Mouse (Mus musculus): ENCODE measurements around the gene Gpr31b. TPM values are rescaled to one million over a fixed set of nuclear protein-coding genes. Genes with fewer than 3 reads are reported as not detected.

Gpr31b gene
- not detected in 2 replicates for polyA plus RNA-seq (2012; ENCODE audit: low replicate concordance)

DNA sequence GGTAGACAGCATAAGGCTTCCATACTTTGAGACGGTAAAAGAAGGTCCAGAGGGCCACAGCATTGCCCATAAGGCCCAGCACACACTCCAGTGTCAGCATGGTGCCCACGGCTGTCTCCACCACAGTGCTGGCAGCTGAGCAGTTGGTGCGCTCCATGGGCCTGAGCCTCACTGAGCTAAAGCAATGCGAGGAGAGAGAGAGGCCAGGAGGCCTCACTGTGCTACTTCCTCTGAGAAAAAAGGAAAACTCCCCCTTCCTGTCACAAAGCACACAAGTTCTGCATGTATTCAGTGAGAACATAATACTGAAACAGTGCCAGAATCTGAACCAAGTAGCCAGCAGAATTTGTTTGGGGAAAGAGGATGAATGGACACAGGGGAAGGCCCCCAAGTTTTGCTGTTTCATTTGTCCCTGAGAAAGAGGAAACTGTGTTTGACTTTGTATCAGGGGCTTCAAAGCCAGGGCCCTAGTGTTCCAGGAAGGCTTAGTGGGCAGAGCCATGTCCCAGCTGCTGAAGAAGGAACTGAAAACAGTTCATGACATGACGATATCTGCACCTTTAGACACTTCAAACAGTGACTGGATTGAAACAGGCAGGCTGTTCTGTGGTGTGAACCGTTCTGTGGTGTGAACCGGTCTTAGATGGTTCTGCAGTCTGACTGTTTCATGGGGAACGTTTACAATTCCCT is at the start of gene Gpr31b:
TSS of gene Gpr31b (minus strand) at position 173 of the 690 bp plus-strand sequence.

DNA sequence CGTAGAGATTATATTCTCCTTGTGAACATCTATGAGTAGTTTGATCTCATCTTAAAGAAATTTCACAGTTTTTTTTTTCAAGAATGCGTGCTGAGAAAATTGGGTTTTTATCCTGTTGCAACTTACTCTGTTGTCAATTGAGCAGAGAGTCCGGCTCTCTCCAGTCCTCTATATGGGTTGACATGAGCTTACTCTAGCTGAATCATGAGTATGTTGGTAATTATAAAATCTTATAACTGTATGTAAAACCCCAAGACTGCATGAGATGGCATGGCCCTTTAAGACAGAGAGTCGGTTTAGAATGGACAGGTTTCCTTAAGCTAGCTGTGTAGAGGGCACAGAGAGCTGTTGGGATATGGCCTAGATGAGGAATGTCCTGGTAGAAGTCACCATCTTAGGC is 8.7 kb upstream of the Gpr31b start, which contains the start of gene Tcp10b:
TSS of gene Tcp10b (plus strand) at position 301 of the 400 bp plus-strand sequence.

DNA sequence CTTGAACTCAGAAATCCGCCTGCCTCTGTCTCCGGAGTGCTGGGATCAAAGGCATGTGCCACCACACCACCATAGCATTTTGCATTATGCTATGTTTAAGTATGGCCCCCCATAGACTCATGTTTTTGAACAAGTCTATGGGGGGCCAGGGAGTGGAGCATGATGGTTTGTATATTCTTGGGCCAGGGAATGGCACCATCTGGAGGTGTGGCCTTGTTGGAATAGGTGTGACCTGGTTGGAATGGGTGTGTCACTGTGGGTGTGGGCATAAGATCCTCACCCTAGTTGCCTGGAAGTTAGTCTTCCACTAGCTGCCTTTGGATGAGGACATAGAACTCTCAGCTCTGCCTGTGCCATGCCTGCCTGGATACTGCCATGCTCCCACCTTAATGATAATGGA is 45.5 kb downstream of the Gpr31b start, which contains the start of gene Sod2:
TSS of gene Sod2 (plus strand) at position 301 of the 400 bp plus-strand sequence.

Other genes starting within 250 kb of the Gpr31b start
- not detected in 2 replicates for gene Mas1, start 184.2 kb downstream of the Gpr31b start, polyA plus RNA-seq (2012; ENCODE audit: low replicate concordance)
- not detected in 2 replicates for gene Mrgprh, start 176.3 kb downstream of the Gpr31b start, polyA plus RNA-seq (2012; ENCODE audit: low replicate concordance)
- gene Pnldc1, start 142.1 kb downstream of the Gpr31b start, polyA plus RNA-seq (2012; ENCODE audit: low replicate concordance) = 0.51 and 0.82 TPM in 2 replicates
- 7.2 and 49.7 TPM in 2 replicates for gene Tcp1, start 136.6 kb downstream of the Gpr31b start, polyA plus RNA-seq (2012; ENCODE audit: low replicate concordance)
- gene Mrpl18, start 136.0 kb downstream of the Gpr31b start, polyA plus RNA-seq (2012; ENCODE audit: low replicate concordance) = 16.2 and 51.3 TPM in 2 replicates
- not detected in 2 replicates for gene Acat3, start 111.7 kb downstream of the Gpr31b start, polyA plus RNA-seq (2012; ENCODE audit: low replicate concordance)
- gene Acat2, start 91.5 kb downstream of the Gpr31b start, polyA plus RNA-seq (2012; ENCODE audit: low replicate concordance) = 1.2 and 2.2 TPM in 2 replicates
- 17.9 and 19.2 TPM in 2 replicates for gene Wtap, start 58.1 kb downstream of the Gpr31b start, polyA plus RNA-seq (2012; ENCODE audit: low replicate concordance)
- gene Sod2, start 45.5 kb downstream of the Gpr31b start, polyA plus RNA-seq (2012; ENCODE audit: low replicate concordance) = 283 and 458 TPM in 2 replicates
- not detected in 2 replicates for gene Tcp10b, start 8.8 kb upstream of the Gpr31b start, polyA plus RNA-seq (2012; ENCODE audit: low replicate concordance)
- not detected in 2 replicates for gene Unc93a, start 79.5 kb upstream of the Gpr31b start, polyA plus RNA-seq (2012; ENCODE audit: low replicate concordance)
- not detected in 2 replicates for gene Smok2a, start 168.9 kb upstream of the Gpr31b start, polyA plus RNA-seq (2012; ENCODE audit: low replicate concordance)
- not detected in 2 replicates for gene Smok2b, start 178.0 kb upstream of the Gpr31b start, polyA plus RNA-seq (2012; ENCODE audit: low replicate concordance)